Mouse (Mus musculus): ENCODE measurements around the gene Mrpl16.

DNA sequence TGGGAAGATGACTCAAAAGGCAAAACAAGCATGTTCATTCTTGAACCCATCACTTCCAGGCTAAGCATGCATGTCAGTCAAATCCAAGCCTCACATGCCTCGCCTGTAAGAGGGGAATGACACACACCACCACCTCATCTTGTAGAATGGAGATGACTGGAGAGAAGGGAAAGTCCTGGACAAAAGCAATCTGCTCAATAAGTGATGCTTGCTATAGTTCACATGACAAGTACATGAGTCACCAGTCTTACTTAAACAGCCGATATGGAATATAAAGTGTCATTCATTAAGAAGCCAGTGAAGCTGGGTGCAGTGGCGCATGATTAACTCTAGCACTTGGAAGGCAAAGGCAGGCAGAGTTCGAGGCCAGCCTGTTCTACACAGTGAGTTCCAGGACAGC is 42.9 kb downstream of the Mrpl16 start:
- TF ChIP-seq CTCF (IDR thresholded peaks at IDR 0.05; ENCODE audit: low read depth, low read length) (no peak), POLR2A (IDR thresholded peaks at IDR 0.05; ENCODE audit: borderline replicate concordance, low read depth, low read length) (no peak)

Measured in bone marrow macrophage, adult 2 months (primary cell).